Mouse (Mus musculus): ENCODE results near the gene Olfml1.

The Olfml1 gene

DNA sequence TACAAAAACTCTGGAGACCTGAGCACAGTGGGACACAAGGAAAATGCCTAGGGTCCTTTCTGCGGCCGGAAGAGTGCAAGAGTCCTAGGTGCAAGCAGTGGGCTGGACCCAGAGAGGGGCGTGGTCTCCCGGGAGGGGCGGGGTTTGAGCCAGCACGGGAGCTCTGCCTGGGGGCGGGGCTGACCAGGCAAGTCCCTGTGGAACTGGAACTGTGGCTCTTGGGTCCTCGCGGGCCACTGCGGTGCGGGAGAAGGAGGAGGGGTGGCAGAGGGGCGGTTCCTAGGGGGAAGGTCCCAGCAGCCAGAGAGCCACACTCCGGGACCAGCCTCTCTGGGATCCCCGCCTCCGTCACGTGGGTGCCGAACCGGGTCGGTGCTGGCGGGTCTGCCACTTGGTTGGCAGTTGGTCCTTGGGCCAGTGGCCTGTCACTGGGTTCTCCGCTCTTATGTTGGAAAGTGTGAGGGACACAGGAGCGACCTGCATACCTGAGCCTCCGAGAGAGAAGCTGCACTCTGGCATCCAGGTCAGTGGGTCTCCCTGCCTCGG is 27.7 kb downstream of the Olfml1 start, which contains the start of gene Ppfibp2:
Gene Ppfibp2 (plus strand): TSS at position 351 of the 546 bp plus-strand sequence.
- DNase-seq (ENCODE audit: low spot score), result peak; percentile 96

DNA sequence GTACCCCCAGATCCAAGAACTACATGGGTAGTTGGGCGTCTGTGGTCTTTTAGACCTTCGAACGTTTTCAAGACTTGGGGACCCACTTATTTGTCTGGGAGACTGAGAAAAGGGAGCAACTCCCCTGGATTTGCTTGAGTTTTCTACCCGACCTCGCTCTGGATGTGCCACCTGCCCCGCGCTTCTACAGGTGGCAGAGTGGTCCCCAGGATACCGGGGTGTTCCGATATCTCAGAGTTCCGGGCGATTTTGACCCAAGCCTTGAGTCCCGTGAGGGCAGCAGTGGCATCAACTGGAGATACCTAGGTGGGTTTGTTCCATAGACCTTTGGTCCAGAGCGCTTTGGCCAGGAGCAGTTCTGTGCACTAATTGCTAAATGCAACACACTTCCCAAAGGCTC is 28.2 kb downstream of the Olfml1 start:
- no peak for DNase-seq (ENCODE audit: low spot score)

DNA sequence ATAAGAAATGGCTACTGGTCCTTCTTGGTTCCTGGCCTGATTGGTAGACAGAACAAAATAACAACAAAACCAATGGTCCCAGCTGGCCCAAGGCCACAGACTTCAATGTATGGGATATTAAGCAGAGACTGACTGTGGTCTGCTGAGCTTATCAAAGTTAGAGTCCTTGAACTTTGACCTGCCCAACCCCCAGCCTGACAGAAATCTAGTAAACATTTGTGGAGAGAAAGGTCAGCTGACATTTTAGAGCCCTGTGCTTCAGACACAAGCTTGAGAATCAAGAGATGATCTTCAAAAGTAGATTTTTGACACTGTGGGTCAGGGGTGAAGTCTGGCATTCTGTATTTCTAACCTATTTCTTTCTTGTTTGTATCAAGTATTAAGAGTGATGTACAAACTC is 29.5 kb downstream of the Olfml1 start:
- no peak for DNase-seq (ENCODE audit: low spot score)

DNA sequence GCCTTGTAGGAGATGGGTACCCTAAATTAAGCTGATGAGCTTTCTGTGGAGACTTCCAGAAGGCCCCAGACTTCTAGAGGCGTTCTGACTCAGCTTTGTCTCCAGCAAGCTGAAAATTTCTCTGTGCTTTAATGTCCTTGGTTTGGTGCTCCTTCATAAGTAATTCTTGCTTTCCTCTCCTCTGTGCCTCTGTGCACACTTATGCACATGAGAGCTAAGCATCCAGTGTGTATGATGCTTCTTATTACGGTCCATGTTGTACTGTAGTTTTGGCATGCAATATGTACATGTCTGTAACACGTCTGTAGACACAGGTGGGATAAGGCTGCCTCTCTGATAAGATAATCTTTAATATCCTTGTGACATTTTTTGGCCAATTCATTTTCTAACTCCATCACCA is 30.7 kb downstream of the Olfml1 start:
- no peak for DNase-seq (ENCODE audit: low spot score)

DNA sequence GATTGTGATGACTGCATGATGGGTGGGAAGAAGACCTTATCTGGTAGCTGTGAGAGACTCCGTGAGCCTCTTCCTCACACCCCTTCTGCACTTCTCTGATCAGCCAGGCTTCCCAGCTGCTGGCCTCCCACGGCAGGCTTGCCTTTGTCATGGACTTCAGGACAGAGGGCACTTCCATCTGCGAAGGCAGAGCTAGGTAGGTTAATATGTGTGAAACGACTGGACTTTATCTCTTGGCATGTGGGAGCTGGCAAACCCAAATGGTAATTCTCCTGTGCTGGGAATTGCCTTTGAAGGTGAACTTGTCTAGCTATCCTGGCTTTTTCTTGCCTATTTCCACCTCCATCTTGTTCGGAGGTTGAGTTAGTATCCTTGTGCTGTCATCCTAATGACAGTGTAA is 33.4 kb downstream of the Olfml1 start:
- no peak for DNase-seq (ENCODE audit: low spot score)

DNA sequence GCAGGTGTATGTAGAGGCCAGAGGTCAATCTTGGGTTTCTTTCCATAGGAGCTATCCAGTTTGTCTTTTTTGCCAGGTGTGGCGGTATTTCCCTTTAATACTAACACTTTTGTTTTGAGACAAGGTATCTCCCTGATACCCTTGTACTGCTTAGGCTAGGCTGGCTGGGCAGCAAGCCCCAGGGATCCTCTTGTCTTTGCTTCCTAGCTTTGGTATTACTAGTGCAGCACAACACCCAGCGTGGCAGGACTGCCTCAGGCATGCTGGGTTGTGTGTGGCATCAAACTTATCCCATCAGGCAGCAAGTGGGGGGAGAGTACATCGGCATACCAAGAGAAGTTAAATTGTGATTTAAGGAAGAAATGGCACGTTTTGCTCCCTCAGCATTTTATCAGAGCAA is 35.3 kb downstream of the Olfml1 start:
- DNase-seq (ENCODE audit: low spot score), result no peak

DNA sequence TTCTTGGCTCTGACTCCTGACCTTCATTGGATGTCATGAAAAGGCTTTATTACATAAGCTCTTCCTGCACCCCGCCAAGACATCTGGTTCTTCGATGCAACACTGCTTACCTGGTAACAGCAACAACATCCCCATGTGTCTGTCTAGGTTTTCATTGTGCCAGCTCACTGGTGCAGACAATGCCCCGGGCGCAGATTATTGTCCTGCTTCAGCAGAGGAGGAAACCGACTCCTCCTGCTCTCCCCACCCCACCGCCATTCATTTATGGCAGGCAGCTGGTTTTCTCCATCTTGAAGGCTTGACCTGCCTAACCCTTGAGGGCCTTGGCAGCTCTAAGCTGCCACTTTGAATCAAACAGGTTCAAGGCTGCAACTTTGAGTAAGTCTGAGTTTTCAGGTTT is 35.7 kb downstream of the Olfml1 start:
- DNase-seq (ENCODE audit: low spot score), result no peak

DNA sequence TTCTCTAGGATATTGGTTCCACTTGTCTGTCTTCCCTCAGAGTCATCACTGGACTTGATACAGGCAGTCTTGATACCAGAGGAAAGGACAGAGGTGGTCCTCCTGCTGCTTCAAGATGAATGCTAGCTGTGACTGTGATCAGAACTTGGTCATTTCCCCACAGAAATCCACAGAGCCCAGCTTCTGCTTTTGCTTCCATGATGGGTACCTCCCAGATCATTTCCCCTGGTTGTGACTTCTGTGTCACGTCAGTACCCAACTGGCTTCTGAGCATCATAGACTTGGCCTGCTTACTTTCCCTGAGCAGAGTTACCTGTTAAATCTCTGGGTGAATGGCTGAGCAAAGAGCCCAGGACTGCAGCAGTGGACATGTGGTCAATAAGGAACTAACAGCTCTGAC is 40.5 kb downstream of the Olfml1 start:
- DNase-seq (ENCODE audit: low spot score), result no peak

DNA sequence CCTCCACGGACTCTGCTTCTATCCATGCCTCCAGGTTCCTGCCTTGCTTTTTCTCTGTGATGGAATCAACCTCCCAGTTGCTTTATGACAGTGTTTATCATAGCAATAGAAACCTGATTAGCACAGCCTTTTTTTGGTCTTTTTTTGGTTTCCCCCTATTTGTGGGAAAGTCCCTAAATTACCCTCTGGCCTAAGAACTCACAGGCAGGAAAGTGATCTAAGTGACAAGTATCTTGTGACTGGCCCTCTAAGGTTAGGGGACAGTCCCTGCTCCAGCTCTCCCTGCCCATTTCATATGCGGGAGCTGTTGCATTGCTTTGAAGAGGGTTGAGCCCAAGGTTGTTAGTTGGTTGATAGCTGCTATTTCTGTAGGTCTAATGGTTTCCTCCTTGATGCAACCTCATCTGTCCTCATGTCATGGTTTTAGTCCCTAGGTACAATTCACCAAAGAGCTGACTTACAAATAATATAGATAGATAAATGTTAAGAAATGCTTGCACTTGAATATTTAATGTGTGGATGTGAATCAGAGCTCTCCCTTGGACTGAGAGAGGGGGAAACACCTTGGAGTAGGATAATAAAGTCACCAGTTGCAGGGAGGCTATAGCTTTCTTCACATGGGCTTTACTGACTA is 42.5 kb downstream of the Olfml1 start:
- no peak for DNase-seq (ENCODE audit: low spot score)

DNA sequence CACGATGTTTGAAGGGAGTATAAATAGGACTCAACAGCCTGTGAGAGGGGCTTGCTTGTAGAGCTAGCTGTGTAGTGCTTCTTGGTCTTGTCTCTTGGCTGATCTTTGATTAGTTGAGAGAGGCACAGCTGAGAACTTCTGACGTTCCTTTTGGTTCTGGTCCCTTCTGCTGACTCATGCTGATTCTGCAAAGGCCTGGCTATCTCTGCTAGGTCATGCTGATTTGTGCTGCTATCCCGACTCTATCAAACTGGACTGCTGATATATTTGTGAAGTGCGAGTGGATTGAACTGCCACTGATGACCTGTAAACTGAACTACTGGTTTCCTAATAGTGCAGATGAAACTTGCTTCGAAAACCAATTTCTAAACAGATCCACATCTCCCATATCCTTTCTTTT is 43.6 kb downstream of the Olfml1 start:
- DNase-seq (ENCODE audit: low spot score), result no peak

DNA sequence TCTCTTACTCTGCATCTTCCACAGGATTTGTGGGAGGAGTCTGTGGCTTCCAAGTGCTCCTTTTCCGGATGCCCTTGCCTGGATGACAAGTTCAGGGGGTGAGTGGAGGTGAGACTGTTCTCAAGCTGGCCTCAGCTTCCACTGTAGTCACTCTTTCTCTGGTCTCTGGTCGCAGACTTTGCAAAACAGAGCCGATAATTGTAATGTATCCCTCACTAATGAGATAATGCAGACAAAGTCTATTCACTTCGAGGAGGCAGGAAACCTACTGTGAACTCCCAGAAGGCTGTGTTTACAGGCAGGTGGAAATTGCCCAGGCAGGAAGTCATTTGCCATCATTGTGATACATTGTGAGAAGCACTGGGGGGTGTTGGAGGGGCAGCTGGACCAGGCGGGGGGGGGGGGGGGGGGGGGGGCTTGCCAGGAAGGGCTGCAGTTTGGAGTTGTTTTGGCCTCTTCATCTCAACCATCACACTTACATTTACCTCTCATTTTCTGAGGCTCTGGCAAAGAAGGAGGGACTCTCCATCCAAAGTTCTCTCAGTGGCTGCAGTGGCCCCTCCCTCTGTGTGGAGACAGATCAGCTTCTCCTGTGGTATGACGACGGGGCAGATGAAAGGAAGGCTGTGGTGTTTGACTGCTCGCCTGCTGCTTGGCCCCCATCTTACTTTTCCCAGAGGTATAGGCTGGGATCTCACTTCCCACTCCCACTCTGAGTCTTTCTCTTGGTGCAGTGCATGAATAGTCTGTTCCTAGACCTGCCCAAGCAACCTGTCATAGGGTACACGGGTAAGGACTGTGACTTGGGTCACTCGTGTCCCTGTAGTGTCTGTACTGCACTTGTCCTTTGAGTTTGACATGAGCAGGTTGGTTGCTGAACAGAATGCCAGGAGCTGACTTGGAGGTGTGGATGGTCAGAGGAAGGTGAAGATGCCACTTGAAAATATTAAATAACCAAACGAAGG is 51.1 kb downstream of the Olfml1 start:
- no peak for DNase-seq (ENCODE audit: low spot score)

DNA sequence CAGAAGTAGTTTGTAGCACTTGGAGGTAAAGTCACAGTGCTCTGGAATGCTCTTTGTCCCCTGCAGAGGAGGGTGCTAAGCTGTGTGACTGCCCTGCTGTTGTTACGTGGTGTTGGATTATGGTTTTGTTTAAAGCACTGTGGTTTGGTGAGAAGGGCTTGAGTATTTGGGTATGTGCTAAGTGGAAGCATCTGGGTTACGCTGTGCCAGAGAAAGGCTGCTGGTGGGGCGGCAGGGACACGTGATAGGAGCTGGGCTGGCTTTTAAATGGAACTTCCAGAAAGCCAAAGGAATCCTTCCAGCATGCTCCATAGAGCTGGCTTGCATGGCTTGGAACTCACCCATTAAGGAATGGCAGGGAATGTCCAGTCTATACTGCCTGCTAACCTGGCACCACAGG is 52.0 kb downstream of the Olfml1 start:
- DNase-seq (ENCODE audit: low spot score), result peak; percentile 51

DNA sequence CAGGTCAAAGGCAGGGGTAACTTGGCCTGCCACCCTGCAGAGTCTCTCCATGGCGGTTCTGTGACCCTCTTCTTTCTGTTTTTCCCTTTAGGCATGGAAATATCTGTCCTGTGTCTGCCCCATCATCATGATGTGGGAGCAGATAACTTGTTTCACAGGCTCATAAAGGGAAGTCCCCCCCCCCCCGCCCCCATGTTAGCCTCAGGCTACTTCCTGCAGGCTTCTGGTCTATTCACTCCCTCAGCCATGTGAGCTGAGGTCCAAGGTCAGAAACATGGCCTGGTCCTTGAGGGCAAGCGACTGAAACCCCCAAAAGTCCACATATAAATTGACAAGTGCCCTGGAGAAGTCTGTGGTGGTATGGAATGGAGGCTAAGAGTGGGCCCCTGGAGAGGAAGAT is 52.9 kb downstream of the Olfml1 start:
- no peak for DNase-seq (ENCODE audit: low spot score)

DNA sequence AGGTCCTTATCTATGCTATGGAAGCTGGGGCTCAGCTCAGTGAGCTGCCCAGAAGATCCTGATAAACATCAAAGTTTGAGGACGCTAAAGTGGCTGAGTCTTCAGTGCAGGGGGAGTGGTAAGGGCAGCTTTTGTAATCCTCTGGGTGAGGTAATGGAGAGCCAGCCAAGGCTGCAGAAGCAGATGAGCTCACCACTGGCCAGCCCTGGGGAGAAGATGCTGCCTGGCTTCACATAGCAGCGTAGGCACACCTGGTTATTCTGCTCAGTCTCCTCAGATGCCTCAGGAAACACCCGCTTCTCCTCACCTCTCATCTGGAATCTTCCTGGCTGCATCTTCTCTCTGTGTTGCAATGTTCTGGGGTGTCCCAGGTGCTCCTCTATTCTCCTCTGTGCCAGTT is 57.2 kb downstream of the Olfml1 start:
- DNase-seq (ENCODE audit: low spot score), result peak; percentile 8

DNA sequence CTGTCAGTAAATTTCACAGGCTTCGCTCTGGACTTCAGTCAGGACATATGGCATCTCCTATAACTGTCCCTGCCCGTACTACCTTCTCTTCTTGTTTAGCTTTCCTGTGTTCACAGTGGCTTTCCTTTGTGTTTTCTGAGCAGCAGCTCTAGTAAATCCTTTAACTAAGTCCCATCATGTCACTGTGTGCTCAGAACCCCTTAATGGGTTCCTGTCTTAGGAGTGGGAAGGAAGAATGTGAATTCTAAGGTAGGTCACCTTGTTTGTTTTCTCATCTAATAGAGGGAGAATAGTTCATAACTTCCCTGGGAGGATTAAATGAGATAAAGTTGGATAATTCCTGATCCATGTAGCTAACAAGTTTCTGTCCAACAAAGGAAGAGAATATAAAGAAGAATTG is 57.8 kb downstream of the Olfml1 start, which contains the start of gene 5330417H12Rik:
Gene 5330417H12Rik (minus strand): TSS at position 101 of the 400 bp plus-strand sequence.
- DNase-seq (ENCODE audit: low spot score), result no peak

DNA sequence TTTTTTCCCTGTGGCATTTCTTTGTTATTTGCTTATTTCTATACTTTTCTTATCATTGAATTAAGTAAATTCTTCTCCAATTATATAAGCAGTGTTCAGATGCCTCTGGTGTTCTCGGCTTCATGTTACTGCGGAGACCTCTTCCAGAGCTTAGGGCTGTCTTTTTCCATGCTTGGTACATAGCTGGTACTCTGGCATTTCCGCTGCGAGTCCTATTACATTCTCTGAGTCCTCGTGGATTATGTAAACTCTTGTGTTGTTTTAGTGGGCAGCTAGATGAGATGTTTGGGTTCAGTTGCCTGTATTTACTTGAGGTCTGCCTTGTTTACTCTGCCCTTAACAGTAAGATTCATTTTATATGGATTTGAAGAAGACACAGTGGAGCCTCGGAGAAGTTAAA is 58.5 kb downstream of the Olfml1 start:
- peak; percentile 46 for DNase-seq (ENCODE audit: low spot score)

DNA sequence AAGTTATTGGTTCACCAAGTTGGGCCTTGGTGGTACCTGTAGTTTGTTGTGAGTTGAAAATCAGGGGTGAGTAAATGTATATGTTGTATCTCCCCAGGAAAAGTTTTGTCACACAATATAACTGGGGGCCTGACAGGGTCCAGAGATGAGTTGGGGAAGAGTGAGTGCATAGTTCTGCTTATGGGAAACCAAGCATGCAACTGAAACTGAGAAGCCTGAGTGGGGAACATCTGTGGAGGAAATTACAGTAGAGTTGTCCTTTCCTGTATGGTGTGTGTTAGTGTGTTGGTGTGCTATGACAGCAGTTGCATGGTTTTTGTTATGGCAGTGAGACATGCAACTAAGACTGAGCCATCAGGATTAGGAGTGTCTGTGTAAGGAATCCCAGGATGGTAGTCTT is 61.1 kb downstream of the Olfml1 start:
- no peak for DNase-seq (ENCODE audit: low spot score)

DNA sequence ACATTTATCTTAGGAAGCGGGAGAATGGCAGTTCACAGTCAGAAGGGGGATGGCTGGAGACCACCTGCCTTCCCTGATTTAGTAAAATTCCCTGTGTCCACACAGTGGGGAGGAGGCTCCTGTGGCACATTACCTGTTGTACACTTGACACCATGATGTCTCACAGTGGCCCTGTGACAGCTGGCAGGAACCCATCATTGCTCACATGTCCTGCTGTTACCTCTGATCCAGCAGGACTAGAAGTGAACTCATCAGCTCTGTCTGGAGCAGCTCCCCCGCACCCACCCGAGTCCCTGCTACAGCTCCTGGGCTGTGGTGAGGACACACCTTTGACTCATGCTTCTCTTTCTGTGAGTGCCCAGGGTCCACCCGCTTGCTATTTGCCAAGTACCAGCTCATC is 66.0 kb downstream of the Olfml1 start:
- DNase-seq (ENCODE audit: low spot score), result no peak

DNA sequence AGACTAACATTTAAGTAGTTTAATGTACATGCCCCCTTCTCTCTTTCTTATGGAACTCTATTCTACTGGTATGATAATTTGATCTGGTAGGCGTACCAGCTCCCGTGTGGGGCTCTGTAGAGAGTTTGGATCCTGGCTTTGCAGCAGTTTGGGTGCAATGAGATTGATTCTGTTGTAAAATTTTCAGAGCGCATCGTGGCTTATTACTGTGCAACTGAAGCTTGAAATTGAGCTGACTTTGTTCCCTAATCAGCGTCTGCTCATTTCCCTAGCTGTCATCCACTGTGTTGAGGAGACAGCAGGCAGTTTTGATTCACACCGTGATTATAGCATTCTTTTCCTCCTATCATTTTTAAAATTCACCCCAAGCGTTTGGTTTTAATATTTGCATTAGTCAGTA is 70.2 kb downstream of the Olfml1 start:
- no peak for DNase-seq (ENCODE audit: low spot score)

DNA sequence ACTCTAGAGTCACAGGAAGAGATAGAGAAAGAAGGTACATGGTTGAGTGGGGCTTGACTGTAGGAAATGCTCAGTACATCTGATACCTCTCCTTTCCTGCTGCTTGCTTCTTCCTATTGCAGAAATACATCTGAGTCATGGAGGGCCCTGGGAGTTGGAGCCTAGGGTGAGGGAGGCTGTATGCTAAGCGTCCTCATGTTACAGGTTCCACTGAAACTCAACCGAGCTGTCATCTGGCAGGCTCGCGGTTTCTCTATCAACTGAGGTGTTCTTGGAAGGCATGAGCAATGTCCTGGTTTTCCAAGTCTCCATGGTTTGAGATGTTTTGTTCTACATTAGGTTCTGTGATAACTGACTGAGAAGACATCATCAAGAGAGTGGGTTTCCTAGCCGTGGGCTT is 70.8 kb downstream of the Olfml1 start:
- DNase-seq (ENCODE audit: low spot score), result no peak
